Mouse (Mus musculus) embryonic facial prominence, embryonic 14.5 days (tissue): Measurements from ENCODE around the gene Gm21118. TPM values are rescaled to one million over a fixed set of nuclear protein-coding genes. Genes with fewer than 3 reads are reported as not detected.
"Not testable (repeated sequence)": the region's sequence is repeated elsewhere in the genome, so short reads cannot be mapped to it uniquely, and the experiment has no call there.

Experiments used
- ATAC-seq: fragments of 200-750 bp; cut with Nextera tagmentation; 2 replicates; pipeline ENCODE4 v1.8.0; 2017; ENCODE audit warnings: low read depth, moderate number of reproducible peaks, moderate TSS enrichment
- DNase-seq: peaks from one replicate; pipeline ENCODE4 v3.0.0-alpha.2; 2015; ENCODE audit warnings: low spot score
- H3K27ac ChIP-seq: fragments of 300-500 bp; sonication (generic); replicated peaks from 2 replicates; pipeline ENCODE4 v1.5.1; 2014; ENCODE audit warnings: low read depth, mild to moderate bottlenecking, low read length, moderate library complexity
- H3K27me3 ChIP-seq: fragments of 300-500 bp; sonication (generic); replicated peaks from 2 replicates; pipeline ENCODE4 v1.6.1; 2014; ENCODE audit warnings: low read length; ENCODE audit not compliant: control insufficient read depth, insufficient read depth
- H3K36me3 ChIP-seq: fragments of 300-500 bp; sonication (generic); 2 replicates; pipeline ENCODE4 v1.6.1; 2014; ENCODE audit warnings: low read length, mixed read lengths; ENCODE audit not compliant: control insufficient read depth, insufficient read depth
- H3K4me1 ChIP-seq: fragments of 300-500 bp; sonication (generic); 2 replicates; pipeline ENCODE4 v1.6.1; 2014; ENCODE audit warnings: antibody characterized with exemption, low read length; ENCODE audit not compliant: control insufficient read depth, insufficient read depth
- H3K4me2 ChIP-seq: fragments of 300-500 bp; sonication (generic); 2 replicates; pipeline ENCODE4 v1.6.1; 2014; ENCODE audit warnings: low read depth, mild to moderate bottlenecking, low read length, moderate library complexity, mixed read lengths
- H3K4me3 ChIP-seq: fragments of 300-500 bp; sonication (generic); 2 replicates; pipeline ENCODE4 v1.5.1; 2014; ENCODE audit warnings: low read depth, mild to moderate bottlenecking, low read length
- H3K9ac ChIP-seq: fragments of 300-500 bp; sonication (generic); 2 replicates; pipeline ENCODE4 v1.6.1; 2014; ENCODE audit warnings: low read depth, mild to moderate bottlenecking, low read length, moderate library complexity, mixed read lengths
- H3K9me3 ChIP-seq: fragments of 300-500 bp; sonication (generic); 2 replicates; pipeline ENCODE4 v1.6.1; 2016; ENCODE audit warnings: low read length; ENCODE audit not compliant: control insufficient read depth
- WGBS: fragments of 180-500 bp; shearing (Covaris S2); extraction: QIAGEN DNeasy Blood & Tissue Kit; methylation state at CpG from one replicate; pipeline ENCODE4 v1.1.7; 2014; 5-methylcytosine and 5-hydroxymethylcytosine counted together
- polyA plus RNA-seq: library from polyadenylated mRNA; unstranded; fragments of >200 nt; fragmentation: Nextera tagmentation; extraction: Ambion mirVana; gene quantifications from 2 replicates; pipeline ENCODE4 v1.2.1, GENCODE M21; 2014

Gene Gm21118
- not detected in 2 replicates for polyA plus RNA-seq

DNA sequence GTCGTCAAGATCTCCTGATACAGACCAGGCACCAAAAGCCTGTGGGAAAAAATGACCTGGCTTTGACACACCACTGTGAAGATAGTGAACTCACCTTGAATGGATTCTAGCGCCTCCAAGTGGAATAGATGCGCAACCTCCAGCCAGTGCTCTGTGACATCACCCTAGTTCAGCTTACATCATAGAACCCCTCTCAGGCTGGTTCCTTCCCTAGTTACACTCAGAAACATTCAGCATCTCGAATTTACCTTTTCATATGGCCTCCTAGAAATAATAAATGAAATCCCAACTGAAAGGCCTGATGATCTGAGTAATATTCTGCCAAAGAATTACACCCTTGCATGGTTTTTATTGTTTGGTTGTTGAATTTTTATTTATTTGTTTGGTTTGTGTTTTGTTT lies at the start of gene Gm21118:
Gene Gm21118 (minus strand): TSS at position 101 of the 400 bp plus-strand sequence.
- not testable (repeated sequence) for H3K27me3 ChIP-seq, H3K4me3 ChIP-seq, H3K27ac ChIP-seq, DNase-seq, H3K9me3 ChIP-seq, ATAC-seq, H3K9ac ChIP-seq, H3K36me3 ChIP-seq, H3K4me2 ChIP-seq, H3K4me1 ChIP-seq
- WGBS, result no CpG with 5 or more reads among the region's 4 CpGs

DNA sequence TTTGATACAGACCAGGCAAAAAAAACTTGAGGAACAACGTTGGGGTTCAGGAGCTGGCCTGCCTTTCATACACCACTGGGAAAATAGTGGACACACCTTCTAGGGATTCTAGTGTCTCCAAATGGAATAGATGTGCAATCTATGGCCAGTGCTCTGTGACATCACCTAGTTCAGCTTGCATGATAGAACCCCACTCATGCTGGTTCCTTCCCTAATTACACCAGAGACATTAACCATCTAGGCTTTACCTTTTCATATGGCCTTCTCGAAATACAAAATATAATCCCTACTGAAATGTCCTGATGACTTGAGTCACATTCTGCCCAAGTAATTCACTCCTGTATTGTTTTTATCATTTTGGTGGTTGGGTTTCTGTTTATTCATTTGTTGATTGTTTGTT lies 29.7 kb upstream of the Gm21118 start, which contains the start of the genes Gm29423 and Gm29644:
Gene Gm29423 (minus strand): TSS at position 101 of the 400 bp plus-strand sequence.
Gene Gm29644 (minus strand): TSS at position 157 of the 400 bp plus-strand sequence.
- ATAC-seq, H3K4me2 ChIP-seq, H3K27ac ChIP-seq, H3K4me1 ChIP-seq, H3K4me3 ChIP-seq, H3K36me3 ChIP-seq, H3K9me3 ChIP-seq, DNase-seq, H3K27me3 ChIP-seq, H3K9ac ChIP-seq: not testable (repeated sequence)
- WGBS, result no CpG with 5 or more reads among the region's 2 CpGs

Other genes with a start within 250 kb of the Gm21118 start
- not detected in 2 replicates for gene Gm29423, start 29.6 kb upstream of the Gm21118 start, polyA plus RNA-seq
- not detected in 2 replicates for gene Gm29644, start 29.7 kb upstream of the Gm21118 start, polyA plus RNA-seq
- not detected in 2 replicates for gene Gm20888, start 168.2 kb upstream of the Gm21118 start, polyA plus RNA-seq